Mouse (Mus musculus): ENCODE data around the gene Bcas3.

Gene Bcas3

DNA sequence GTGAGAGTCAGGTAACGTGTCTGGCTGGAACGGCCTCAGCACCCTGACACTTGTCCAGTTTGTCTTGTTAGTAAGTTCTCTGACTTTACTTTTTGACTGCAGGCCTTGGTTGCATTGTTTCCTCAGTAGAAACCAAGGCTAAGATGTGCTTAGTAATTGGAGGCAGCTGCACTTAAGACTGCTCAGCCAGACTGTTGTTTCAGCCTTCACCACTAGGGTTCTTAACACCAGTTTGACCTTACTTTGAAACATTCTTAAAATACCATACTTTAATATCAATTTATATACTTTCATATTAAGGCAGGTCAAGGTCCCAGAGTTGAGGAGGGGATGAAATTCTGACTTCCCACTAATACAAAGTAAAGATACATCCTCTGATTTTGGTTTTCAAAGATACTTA, 273.9 kb downstream of the Bcas3 start:
- no peak for DNase-seq

DNA sequence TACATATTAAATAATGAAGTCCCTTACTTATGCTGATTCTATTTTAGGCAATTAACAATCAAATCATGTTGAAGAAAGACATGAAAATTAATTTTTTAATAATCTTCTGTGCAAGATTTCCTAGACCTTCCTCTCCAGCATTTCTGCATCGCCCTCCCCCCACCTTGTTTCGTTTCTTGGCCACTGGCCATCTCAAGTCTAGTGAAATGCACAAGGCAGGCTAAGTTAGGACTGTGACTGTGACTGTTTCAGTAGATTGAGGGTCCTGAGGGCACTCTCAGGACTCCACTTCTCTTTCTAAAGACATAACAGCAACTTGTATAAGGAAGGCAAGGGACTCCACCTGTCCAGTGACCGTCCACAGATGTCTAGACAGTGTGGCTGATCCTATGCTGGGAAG, 274.4 kb downstream of the Bcas3 start:
- no peak for DNase-seq

DNA sequence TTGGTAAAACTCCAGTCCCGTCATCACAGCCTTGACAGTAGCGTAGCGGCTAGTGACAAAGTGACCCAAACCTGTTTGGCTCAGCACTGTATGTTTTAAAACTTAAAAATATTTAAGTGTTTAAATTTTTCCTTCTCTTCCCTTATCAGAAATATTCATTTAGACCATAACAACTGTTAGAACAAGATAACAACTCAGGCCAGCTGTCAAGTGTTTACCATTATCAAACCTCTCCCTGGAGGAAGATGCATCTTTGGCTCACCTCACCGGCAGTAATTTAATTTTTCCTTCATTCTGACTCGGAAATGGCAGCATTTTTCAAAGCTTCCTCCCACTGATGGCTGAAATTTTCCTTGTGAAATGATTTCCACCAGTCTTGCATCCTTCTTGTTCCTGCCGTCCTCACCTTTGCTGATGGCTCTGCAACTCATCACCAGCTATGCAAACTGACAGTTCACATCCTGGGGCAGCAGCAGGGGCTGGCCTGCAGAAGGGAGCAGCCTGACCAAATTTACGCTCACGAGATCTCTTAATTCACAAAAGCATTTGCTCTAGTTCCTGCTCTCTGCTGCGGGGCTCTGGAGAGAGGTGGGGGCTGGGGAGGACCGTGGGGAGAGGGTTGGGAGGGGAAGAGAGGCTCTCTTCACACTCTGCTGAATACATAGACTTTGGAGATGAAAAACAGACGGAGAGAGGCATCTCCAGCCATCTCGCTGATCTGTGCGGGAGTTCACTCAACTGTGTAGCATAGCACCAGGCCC, 275.5 kb downstream of the Bcas3 start:
- DNase-seq = no peak

GRCm38 (mm10) chr11:85632568-85632981, 279.6 kb downstream of the Bcas3 start:
- no peak for DNase-seq

DNA sequence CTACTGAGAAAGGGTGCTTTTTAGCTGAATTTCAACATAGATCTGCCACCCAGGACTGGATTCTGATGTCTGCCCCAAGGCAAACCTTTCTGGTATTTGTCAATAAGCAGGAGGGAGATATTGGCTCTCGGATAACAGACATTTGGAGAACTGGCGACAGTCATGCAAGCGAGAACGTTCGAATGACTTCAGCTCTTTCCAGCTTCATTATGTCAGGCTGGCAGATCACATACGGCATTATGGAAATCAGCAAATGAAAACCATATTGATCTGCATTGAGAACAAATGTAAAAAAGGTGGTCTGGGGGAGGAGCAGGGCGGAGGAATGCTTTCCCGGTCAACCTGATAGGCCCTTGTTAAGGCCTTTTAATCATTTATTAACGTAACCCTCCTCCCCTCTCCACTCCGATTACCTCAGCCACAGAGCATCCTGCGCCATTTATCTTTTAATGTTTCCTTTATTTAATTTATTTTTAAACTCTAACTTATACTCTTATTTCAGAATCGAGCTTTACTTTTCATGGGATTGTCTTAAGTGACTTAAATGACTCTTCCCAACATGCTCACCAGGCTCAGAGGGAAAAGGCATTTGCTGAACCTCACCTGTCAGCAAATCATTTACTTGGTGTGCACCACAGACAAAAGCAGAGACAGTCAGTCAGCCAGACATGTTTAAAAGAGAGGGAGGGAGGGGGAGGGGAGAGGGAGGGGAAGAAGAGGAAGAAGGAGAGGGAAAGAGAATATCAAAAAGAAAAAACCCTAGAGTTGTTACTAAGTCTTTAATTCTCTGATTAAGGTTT, 285.9 kb downstream of the Bcas3 start:
- no peak for DNase-seq

GRCm38 (mm10) chr11:85640659-85641058, 287.7 kb downstream of the Bcas3 start:
- no peak for DNase-seq

DNA sequence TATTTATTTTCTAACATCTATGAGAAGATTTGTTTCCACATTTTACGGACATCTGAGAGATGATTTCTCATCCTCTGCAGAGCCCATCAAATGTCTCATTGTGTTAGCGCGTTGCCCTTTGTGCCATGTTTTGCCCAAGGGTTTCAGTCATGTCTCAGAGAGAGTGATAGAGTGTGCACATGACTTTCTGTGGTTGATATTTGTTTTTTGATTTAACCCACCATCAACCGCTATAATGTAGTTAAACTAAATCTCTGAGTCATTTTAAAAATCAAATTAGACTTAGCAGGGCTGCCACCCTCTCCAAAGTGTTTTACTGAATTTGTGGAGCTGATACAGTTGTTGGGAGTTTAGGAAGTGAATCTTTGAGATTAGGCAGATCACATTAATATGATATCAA, 288.5 kb downstream of the Bcas3 start:
- no peak for DNase-seq

DNA sequence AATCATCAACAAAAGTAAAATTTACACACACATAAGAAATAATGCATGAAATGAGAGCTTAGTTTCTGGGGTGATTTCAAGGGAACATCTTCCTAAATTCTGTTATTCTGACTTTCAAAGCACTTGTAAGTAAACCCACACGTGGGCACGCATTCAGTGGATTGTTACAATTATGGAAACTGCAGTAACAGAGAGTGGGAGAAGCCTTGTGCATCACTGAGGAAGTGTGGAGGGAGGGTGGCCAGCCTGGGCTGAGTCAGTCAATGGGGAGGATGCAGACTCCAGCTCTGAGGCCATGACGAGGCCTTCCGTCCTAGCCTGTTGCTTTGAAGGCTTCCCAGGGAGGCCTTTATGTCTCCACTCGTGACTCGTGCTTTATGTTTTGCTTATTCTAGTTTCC, 289.6 kb downstream of the Bcas3 start:
- no peak for DNase-seq

- DNase-seq = no peak
Observed at GRCm38 (mm10) chr11:85643025-85643424, 290.1 kb downstream of the Bcas3 start.

DNA sequence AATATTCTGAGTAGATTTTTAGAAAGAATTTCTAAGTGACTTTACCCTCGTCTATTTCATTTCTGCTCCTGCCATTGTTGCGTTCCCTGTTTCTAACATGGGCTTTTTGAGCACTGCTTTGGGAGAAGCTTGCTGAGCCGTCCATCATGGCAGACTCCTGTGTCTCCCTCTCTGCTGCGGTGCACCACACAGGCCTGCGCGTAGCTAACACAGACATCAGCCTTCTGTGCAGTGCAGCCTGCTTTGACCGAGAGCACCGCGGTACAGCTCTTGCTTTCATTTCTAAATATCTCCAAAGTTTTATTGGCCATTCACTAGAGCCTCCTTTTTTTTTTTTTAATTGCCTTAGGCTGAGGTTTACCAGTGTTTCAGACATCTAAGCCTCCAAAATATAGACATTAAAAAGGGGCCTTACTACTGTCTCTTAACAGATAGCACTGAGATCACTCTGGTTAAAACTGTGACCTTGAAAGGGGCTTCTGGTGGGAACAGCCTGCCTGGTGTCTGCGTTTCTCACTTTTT, 290.6 kb downstream of the Bcas3 start:
- no peak for DNase-seq

- DNase-seq = no peak
Observed at GRCm38 (mm10) chr11:85644027-85644747, 291.2 kb downstream of the Bcas3 start.

DNA sequence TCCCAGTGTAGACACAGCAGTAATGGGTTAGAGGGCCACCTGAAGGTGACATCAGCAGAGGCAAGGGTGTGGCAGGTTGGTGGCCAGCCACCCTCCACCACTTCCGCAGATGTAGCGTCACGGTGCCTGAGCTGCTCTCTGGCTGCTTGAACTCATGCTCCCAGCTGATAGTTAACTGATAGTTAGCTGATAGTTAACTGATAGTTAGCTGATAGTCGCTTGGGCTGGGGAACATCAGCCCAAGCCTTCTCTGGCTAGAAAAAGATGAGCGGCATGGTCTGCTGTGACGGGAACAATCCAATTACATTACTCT, 291.7 kb downstream of the Bcas3 start:
- no peak for DNase-seq

- DNase-seq = no peak
Observed at GRCm38 (mm10) chr11:85645152-85645835, 292.3 kb downstream of the Bcas3 start.

- DNase-seq = no peak
Observed at GRCm38 (mm10) chr11:85648893-85649292, 295.9 kb downstream of the Bcas3 start.

GRCm38 (mm10) chr11:85649373-85649772, 296.4 kb downstream of the Bcas3 start:
- DNase-seq = no peak

- no peak for DNase-seq
Observed at GRCm38 (mm10) chr11:85657471-85657870, 304.5 kb downstream of the Bcas3 start.

- DNase-seq = no peak
Observed at GRCm38 (mm10) chr11:85660304-85660703, 307.3 kb downstream of the Bcas3 start.

GRCm38 (mm10) chr11:85667176-85667575, 314.2 kb downstream of the Bcas3 start:
- no peak for DNase-seq

DNA sequence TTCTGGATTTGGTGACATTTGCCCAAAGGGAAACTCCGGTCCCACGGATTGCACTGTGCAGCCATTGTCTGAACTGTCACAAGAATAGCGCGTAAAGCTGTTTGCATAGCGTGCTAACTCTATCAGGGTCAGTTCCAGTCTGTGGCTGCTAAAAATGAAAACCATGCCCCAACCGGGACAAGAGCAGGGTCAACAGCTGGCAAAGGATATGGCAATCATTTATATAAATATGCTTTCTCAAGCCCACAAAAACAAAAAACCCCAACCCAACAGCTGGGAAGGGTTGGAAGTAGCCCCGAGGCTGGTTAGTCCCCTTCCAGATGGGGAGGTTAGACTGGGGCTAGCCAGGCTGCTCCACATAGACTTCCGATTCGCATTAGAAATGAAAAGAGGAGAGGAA, 314.8 kb downstream of the Bcas3 start:
- no peak for DNase-seq

DNA sequence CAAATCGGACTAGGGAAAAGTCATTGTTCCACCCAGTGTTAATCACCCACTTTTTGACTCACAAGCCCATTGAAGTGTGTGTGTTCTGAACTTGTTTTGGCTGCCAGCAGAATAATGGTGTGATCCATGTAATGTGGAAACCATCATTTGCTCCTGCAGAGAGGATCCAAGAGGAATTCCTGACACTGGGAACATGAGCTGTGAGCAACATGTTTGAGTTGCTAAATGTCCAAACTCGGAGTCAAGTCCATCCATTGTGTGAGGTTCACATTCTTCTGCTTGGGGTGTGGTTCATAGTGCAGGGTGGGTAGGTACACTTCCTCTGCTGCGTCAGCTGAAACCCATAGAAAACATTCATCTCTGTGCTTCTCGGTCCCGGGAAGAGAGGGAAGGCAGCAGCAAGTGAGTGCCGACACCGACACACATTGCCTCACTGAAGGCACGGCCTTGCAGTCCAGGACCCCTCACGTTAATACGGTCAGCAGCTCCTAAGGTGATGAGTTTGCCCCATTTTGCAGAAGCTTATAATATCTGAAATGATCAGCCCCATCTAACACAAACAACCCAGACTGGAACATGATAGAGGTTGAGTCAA, 320.0 kb downstream of the Bcas3 start:
- no peak for DNase-seq

GRCm38 (mm10) chr11:85675244-85675643, 322.3 kb downstream of the Bcas3 start:
- DNase-seq = no peak

DNA sequence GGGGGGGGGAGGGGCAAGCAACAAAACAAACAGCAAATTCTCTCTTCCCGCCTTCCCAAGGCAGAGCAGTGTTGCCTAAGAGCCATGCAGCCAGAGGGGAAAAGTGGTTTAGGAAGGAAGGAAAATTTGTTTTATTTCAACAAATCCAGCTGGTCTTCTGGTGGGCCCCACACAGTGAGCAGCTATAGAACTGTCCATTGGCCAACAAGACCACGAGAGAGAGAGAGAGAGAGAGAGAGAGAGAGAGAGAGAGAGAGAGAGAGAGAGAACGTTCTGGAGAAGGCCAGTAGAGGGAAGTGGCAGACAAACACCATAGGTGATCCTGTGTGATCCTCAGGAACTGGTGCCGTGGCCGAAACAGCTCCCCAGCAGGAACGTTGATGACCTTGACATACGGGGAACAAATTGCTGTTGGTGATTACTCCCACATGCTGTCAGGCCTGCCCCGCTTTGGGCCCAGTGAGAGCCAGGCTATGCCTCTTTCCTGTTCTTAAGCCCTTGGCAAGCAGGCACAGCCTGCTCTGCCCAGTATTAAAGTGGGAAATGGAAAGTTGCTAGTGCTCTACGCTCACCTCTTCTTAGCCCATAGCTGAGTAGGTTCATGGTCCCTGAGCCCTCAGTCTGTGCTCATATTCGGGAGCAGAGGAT, 323.5 kb downstream of the Bcas3 start:
- no peak for DNase-seq

Measured in cerebellum, adult 18-20 months (tissue).